Mouse (Mus musculus): ENCODE data around the gene Prkcg. TPM values are rescaled to one million over a fixed set of nuclear protein-coding genes. Genes with fewer than 3 reads are reported as not detected.

Gene Prkcg
- total and polyA plus RNA-seq, 2 experiments from 2014 or later, result 0.40 to 1.8 TPM

GRCm38 (mm10) chr7:3306400-3306799 lies 17.4 kb downstream of the Prkcg start:
- TF ChIP-seq CTCF (IDR thresholded peaks at IDR 0.05; ENCODE audit: low read depth) (no peak), EP300 (IDR thresholded peaks at IDR 0.05; ENCODE audit: low read depth) (no peak)
- Histone ChIP-seq H3K27ac (ENCODE audit: low read depth) (no peak overlapping the region), H3K9me3 (replicated peaks; ENCODE audit: control insufficient read depth, low read length) (no peaks in the 10 kb centered on the region), H3K4me2 (ENCODE audit: low read depth, low read length) (no peak overlapping the region), H3K36me3 (replicated peaks; ENCODE audit: control insufficient read depth, insufficient read depth, low read length) (no peaks in the 10 kb centered on the region), H3K4me3 (ENCODE audit: low read depth, low read length) (no peak overlapping the region), H3K27me3 (ENCODE audit: control insufficient read depth, insufficient read depth, low read length) (peaks cover 18% of the 10 kb centered on the region), H3K9ac (replicated peaks; ENCODE audit: low read depth, low read length) (no peak overlapping the region), H3K4me1 (ENCODE audit: control insufficient read depth, insufficient read depth) (peaks cover 3% of the 10 kb centered on the region; the same call in 1 of the 2 replicates)
- DNase-seq (ENCODE audit: low spot score) (no peak), ATAC-seq (ENCODE audit: insufficient read depth, low read depth) (no peak)
- WGBS, result 69% methylated on average over 3 of the region's 3 CpGs

DNA sequence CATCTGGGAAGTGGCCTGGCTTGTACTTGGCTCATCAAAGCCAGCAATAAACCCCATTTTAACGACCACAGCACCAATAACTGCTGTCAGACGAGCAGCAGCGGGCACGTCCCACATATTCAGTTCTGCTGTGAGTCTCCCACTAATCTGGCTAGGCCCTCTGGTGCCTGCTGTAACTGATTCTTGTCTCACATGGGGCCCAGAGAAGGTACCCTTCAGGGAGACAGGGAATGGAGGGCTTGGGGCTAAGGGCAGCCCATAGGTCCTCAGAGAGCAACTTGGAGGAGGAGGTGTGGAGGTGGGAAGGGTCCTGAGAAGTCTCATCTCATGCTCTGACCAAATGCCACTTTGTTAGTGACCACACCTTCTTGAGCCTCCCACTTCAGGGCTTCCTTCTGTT lies 19.7 kb downstream of the Prkcg start:
- Histone ChIP-seq H3K4me2 (ENCODE audit: low read depth, low read length) (no peak overlapping the region), H3K4me3 (ENCODE audit: low read depth, low read length) (no peak overlapping the region), H3K36me3 (replicated peaks; ENCODE audit: control insufficient read depth, insufficient read depth, low read length) (no peaks in the 10 kb centered on the region), H3K9ac (replicated peaks; ENCODE audit: low read depth, low read length) (no peak overlapping the region), H3K9me3 (replicated peaks; ENCODE audit: control insufficient read depth, low read length) (no peaks in the 10 kb centered on the region), H3K27me3 (ENCODE audit: control insufficient read depth, insufficient read depth, low read length) (peaks cover 16% of the 10 kb centered on the region), H3K4me1 (ENCODE audit: control insufficient read depth, insufficient read depth) (no peaks in the 10 kb centered on the region), H3K27ac (ENCODE audit: low read depth) (no peak overlapping the region)
- TF ChIP-seq EP300 (IDR thresholded peaks at IDR 0.05; ENCODE audit: low read depth), result no peak
- no peak for TF ChIP-seq CTCF (IDR thresholded peaks at IDR 0.05; ENCODE audit: low read depth)
- WGBS, result 60% methylated on average over 4 of the region's 4 CpGs
- DNase-seq (ENCODE audit: low spot score), result no peak
- no peak for ATAC-seq (ENCODE audit: insufficient read depth, low read depth)

DNA sequence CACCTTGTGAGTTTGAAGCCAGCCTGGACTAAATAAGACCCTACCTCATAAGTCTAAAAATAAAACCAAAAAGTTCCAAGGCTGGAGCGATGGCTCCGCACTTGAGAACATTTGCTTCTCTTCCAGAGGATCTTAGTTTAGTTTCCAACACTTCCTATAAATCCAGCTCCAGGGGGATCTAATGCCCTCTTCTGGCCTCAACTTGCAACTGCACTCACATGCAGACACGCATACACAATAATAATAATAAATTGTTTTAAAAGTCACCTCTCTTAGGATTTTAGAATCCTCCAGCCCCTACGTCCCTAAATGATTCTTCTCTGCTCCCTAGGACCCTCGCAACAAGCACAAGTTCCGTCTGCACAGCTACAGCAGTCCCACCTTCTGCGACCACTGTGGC lies 21.3 kb downstream of the Prkcg start:
- Histone ChIP-seq H3K4me1 (ENCODE audit: control insufficient read depth, insufficient read depth) (no peaks in the 10 kb centered on the region), H3K9ac (replicated peaks; ENCODE audit: low read depth, low read length) (no peak overlapping the region), H3K36me3 (replicated peaks; ENCODE audit: control insufficient read depth, insufficient read depth, low read length) (no peaks in the 10 kb centered on the region), H3K27ac (ENCODE audit: low read depth) (no peak overlapping the region), H3K4me2 (ENCODE audit: low read depth, low read length) (no peak overlapping the region), H3K27me3 (ENCODE audit: control insufficient read depth, insufficient read depth, low read length) (peaks cover 3% of the 10 kb centered on the region; the same call in 1 of the 2 replicates), H3K9me3 (replicated peaks; ENCODE audit: control insufficient read depth, low read length) (no peaks in the 10 kb centered on the region), H3K4me3 (ENCODE audit: low read depth, low read length) (no peak overlapping the region)
- WGBS, result 94% methylated on average over 7 of the region's 7 CpGs
- ATAC-seq (ENCODE audit: insufficient read depth, low read depth) (no peak), DNase-seq (ENCODE audit: low spot score) (no peak)
- TF ChIP-seq CTCF (IDR thresholded peaks at IDR 0.05; ENCODE audit: low read depth) (no peak), EP300 (IDR thresholded peaks at IDR 0.05; ENCODE audit: low read depth) (no peak)

DNA sequence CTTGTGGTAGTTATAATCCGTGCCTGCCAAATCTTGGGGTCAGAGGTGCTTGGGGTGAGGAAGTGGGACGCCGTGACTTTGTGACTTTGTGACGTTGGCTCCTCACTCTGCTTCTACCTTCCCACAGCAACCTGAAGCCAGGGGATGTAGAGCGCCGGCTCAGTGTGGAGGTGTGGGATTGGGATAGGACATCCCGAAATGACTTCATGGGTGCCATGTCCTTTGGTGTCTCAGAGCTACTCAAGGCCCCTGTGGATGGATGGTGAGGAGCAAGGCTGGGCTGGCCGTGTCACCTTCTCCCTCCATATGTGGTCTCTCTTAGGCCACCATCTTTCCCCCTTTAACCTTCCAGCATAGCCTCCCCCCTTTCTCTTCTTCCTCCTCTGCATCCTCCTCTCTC lies 24.6 kb downstream of the Prkcg start:
- TF ChIP-seq EP300 (IDR thresholded peaks at IDR 0.05; ENCODE audit: low read depth) (no peak), CTCF (IDR thresholded peaks at IDR 0.05; ENCODE audit: low read depth) (no peak)
- H3K4me2 ChIP-seq (ENCODE audit: low read depth, low read length), result no peak overlapping the region
- DNase-seq (ENCODE audit: low spot score) (no peak), ATAC-seq (ENCODE audit: insufficient read depth, low read depth) (no peak)
- H3K9ac ChIP-seq (replicated peaks; ENCODE audit: low read depth, low read length), result no peak overlapping the region
- no peaks in the 10 kb centered on the region for H3K4me1 ChIP-seq (ENCODE audit: control insufficient read depth, insufficient read depth)
- H3K27ac ChIP-seq (ENCODE audit: low read depth), result no peak overlapping the region
- H3K9me3 ChIP-seq (replicated peaks; ENCODE audit: control insufficient read depth, low read length), result no peaks in the 10 kb centered on the region
- no peaks in the 10 kb centered on the region for H3K36me3 ChIP-seq (replicated peaks; ENCODE audit: control insufficient read depth, insufficient read depth, low read length)
- WGBS, result 70% methylated on average over 8 of the region's 8 CpGs
- H3K4me3 ChIP-seq (ENCODE audit: low read depth, low read length), result no peak overlapping the region
- peaks cover 3% of the 10 kb centered on the region; the same call in 1 of the 2 replicates for H3K27me3 ChIP-seq (ENCODE audit: control insufficient read depth, insufficient read depth, low read length)

- no peak for DNase-seq (ENCODE audit: low spot score)
- Histone ChIP-seq H3K9ac (replicated peaks; ENCODE audit: low read depth, low read length) (no peak overlapping the region), H3K36me3 (replicated peaks; ENCODE audit: control insufficient read depth, insufficient read depth, low read length) (no peaks in the 10 kb centered on the region), H3K27me3 (ENCODE audit: control insufficient read depth, insufficient read depth, low read length) (peaks cover 3% of the 10 kb centered on the region; the same call in 1 of the 2 replicates), H3K9me3 (replicated peaks; ENCODE audit: control insufficient read depth, low read length) (no peaks in the 10 kb centered on the region), H3K4me3 (ENCODE audit: low read depth, low read length) (no peak overlapping the region), H3K4me2 (ENCODE audit: low read depth, low read length) (no peak overlapping the region), H3K4me1 (ENCODE audit: control insufficient read depth, insufficient read depth) (no peaks in the 10 kb centered on the region), H3K27ac (ENCODE audit: low read depth) (no peak overlapping the region)
- 57% methylated on average over 5 of the region's 5 CpGs for WGBS
- no peak for ATAC-seq (ENCODE audit: insufficient read depth, low read depth)
- no peak for TF ChIP-seq CTCF (IDR thresholded peaks at IDR 0.05; ENCODE audit: low read depth)
- TF ChIP-seq EP300 (IDR thresholded peaks at IDR 0.05; ENCODE audit: low read depth), result no peak
Observed at GRCm38 (mm10) chr7:3314121-3314520, 25.1 kb downstream of the Prkcg start.

GRCm38 (mm10) chr7:3317704-3318103 lies 28.7 kb downstream of the Prkcg start:
- no peak for TF ChIP-seq CTCF (IDR thresholded peaks at IDR 0.05; ENCODE audit: low read depth)
- no peak for TF ChIP-seq EP300 (IDR thresholded peaks at IDR 0.05; ENCODE audit: low read depth)
- ATAC-seq (ENCODE audit: insufficient read depth, low read depth), result no peak
- Histone ChIP-seq H3K27ac (ENCODE audit: low read depth) (no peak overlapping the region), H3K36me3 (replicated peaks; ENCODE audit: control insufficient read depth, insufficient read depth, low read length) (no peaks in the 10 kb centered on the region), H3K4me3 (ENCODE audit: low read depth, low read length) (no peak overlapping the region), H3K9ac (replicated peaks; ENCODE audit: low read depth, low read length) (no peak overlapping the region), H3K9me3 (replicated peaks; ENCODE audit: control insufficient read depth, low read length) (no peaks in the 10 kb centered on the region), H3K4me2 (ENCODE audit: low read depth, low read length) (no peak overlapping the region), H3K27me3 (ENCODE audit: control insufficient read depth, insufficient read depth, low read length) (peaks cover 3% of the 10 kb centered on the region; the same call in 1 of the 2 replicates), H3K4me1 (ENCODE audit: control insufficient read depth, insufficient read depth) (no peaks in the 10 kb centered on the region)
- 34% methylated on average over 4 of the region's 4 CpGs for WGBS
- no peak for DNase-seq (ENCODE audit: low spot score)

Measured in heart, postnatal 0 days (tissue).